8 mouse cellular contexts compared by ENCODE assay signal in genomic region chr5:138756311-138757085, GRCm38 (mm10). TPM values are rescaled to one million over a fixed set of nuclear protein-coding genes. Genes with fewer than 3 reads are reported as not detected.
DNase-seq lines count a peak whose midpoint lies in the region; ATAC-seq and TF ChIP-seq lines count a peak whose summit lies in the region.

No protein-coding gene starts in this region.

- H3K27ac ChIP-seq in forebrain, embryonic 13.5 days, result peak overlapping the region; percentile 97
- H3K27ac ChIP-seq in heart, postnatal 0 days (ENCODE audit: low read depth), result no peak overlapping the region
- no peak overlapping the region for H3K27ac ChIP-seq in liver, embryonic 14.5 days

- H3K9ac ChIP-seq in forebrain, embryonic 13.5 days, result peak overlapping the region; percentile 90
- H3K9ac ChIP-seq in heart, postnatal 0 days (replicated peaks; ENCODE audit: low read depth, low read length), result 0 out of 2 replicates have a peak overlapping the region, but pooled peaks have one; percentile 40
- no peak overlapping the region for H3K9ac ChIP-seq in liver, embryonic 14.5 days (replicated peaks)

- no peak for TF ChIP-seq CTCF in heart, postnatal 0 days (IDR thresholded peaks at IDR 0.05; ENCODE audit: low read depth)
- TF ChIP-seq CTCF in liver, embryonic 14.5 days (IDR thresholded peaks at IDR 0.05; ENCODE audit: low read depth), result no peak

- peak overlapping the region; percentile 88 for H3K4me2 ChIP-seq in forebrain, embryonic 13.5 days
- peak overlapping the region; percentile 83 for H3K4me2 ChIP-seq in heart, postnatal 0 days (ENCODE audit: low read depth, low read length)
- H3K4me2 ChIP-seq in liver, embryonic 14.5 days (ENCODE audit: low read depth), result peak overlapping the region; percentile 50

- DNase-seq in heart, postnatal 0 days (ENCODE audit: low spot score), result no peak
- DNase-seq in kidney, postnatal 25 days, result peak; percentile 74 to 88
- DNase-seq in liver, embryonic 14.5 days (ENCODE audit: low read depth in 3 of 3, low spot score in 3 of 3), result no peak
- DNase-seq in ovary, adult 18-20 months (ENCODE audit: low spot score), result peak; percentile 48
- no peak for DNase-seq in spleen, adult 12 weeks (ENCODE audit: low spot score)

- WGBS in forebrain, embryonic 13.5 days, result 16% methylated on average over 15 of the region's 15 CpGs
- WGBS in heart, postnatal 0 days, result 42% methylated on average over 15 of the region's 15 CpGs
- 35% methylated on average over 15 of the region's 15 CpGs for WGBS in liver, embryonic 14.5 days (ENCODE audit: insufficient replicate concordance)

- H3K27me3 ChIP-seq in erythroblast, embryonic 14.5 days (ENCODE audit: control insufficient read depth), result peaks cover 44% of the 10 kb centered on the region
- 0 out of 2 replicates have a peak, but pooled peaks cover 8% of the 10 kb centered on the region for H3K27me3 ChIP-seq in forebrain, embryonic 13.5 days
- H3K27me3 ChIP-seq in heart, postnatal 0 days (ENCODE audit: control insufficient read depth, insufficient read depth, low read length), result peaks cover 15% of the 10 kb centered on the region; the same call in 1 of the 2 replicates
- peaks cover 30% of the 10 kb centered on the region for H3K27me3 ChIP-seq in liver, embryonic 14.5 days (ENCODE audit: control insufficient read depth, insufficient read depth, low read length)

- no peaks in the 10 kb centered on the region for H3K9me3 ChIP-seq in erythroblast, embryonic 14.5 days (ENCODE audit: control insufficient read depth, low read length)
- H3K9me3 ChIP-seq in forebrain, embryonic 13.5 days (replicated peaks), result no peaks in the 10 kb centered on the region
- no peaks in the 10 kb centered on the region for H3K9me3 ChIP-seq in heart, postnatal 0 days (replicated peaks; ENCODE audit: control insufficient read depth, low read length)
- no peaks in the 10 kb centered on the region for H3K9me3 ChIP-seq in liver, embryonic 14.5 days (ENCODE audit: control insufficient read depth, low read length)

- no peak for ATAC-seq in erythroblast, adult 5-6 weeks (replicated peaks; ENCODE audit: low FRiP score, poor library complexity, severe bottlenecking)
- ATAC-seq in forebrain, embryonic 13.5 days, result 0 out of 2 replicates have a peak, but pooled peaks have one; percentile 0
- ATAC-seq in heart, postnatal 0 days (ENCODE audit: insufficient read depth, low read depth), result no peak
- 0 out of 2 replicates have a peak, but pooled peaks have one; percentile 19 for ATAC-seq in liver, embryonic 14.5 days (ENCODE audit: insufficient read depth)

- peak overlapping the region; percentile 55 for H3K4me3 ChIP-seq in erythroblast, embryonic 14.5 days (replicated peaks)
- peak overlapping the region; percentile 74 for H3K4me3 ChIP-seq in forebrain, embryonic 13.5 days
- H3K4me3 ChIP-seq in heart, postnatal 0 days (ENCODE audit: low read depth, low read length), result peak overlapping the region; percentile 53
- peak overlapping the region; percentile 49 to 52 for H3K4me3 ChIP-seq in liver, embryonic 14.5 days (ENCODE audit: insufficient read depth in 1 of 2, low read depth in 2 of 2, low read length in 2 of 2)

- no peaks in the 10 kb centered on the region; the same call in 1 of the 2 replicates for H3K36me3 ChIP-seq in erythroblast, embryonic 14.5 days (ENCODE audit: control insufficient read depth)
- H3K36me3 ChIP-seq in forebrain, embryonic 13.5 days (ENCODE audit: poor library complexity, severe bottlenecking), result peaks cover 40% of the 10 kb centered on the region
- 0 out of 2 replicates have a peak, but pooled peaks cover 5% of the 10 kb centered on the region for H3K36me3 ChIP-seq in heart, postnatal 0 days (replicated peaks; ENCODE audit: control insufficient read depth, insufficient read depth, low read length)
- H3K36me3 ChIP-seq in liver, embryonic 14.5 days (replicated peaks; ENCODE audit: control insufficient read depth, insufficient read depth, low read depth), result no peaks in the 10 kb centered on the region

- TF ChIP-seq EP300 in heart, postnatal 0 days (IDR thresholded peaks at IDR 0.05; ENCODE audit: low read depth), result no peak
- no peak for TF ChIP-seq EP300 in liver, embryonic 14.5 days (IDR thresholded peaks at IDR 0.05; ENCODE audit: low read depth)

- H3K4me1 ChIP-seq in erythroblast, embryonic 14.5 days (ENCODE audit: control insufficient read depth), result no peaks in the 10 kb centered on the region
- H3K4me1 ChIP-seq in forebrain, embryonic 13.5 days, result peaks cover 75% of the 10 kb centered on the region
- peaks cover 19% of the 10 kb centered on the region for H3K4me1 ChIP-seq in heart, postnatal 0 days (ENCODE audit: control insufficient read depth, insufficient read depth)
- H3K4me1 ChIP-seq in liver, embryonic 14.5 days (replicated peaks; ENCODE audit: control insufficient read depth in 2 of 2, insufficient read depth in 2 of 2, low read length in 1 of 2), result peaks cover 0 to 7% of the 10 kb centered on the region in 2 experiments; a peak in 1 of 4 replicates

RNA-seq across cellular contexts. Expression of gene Fam20c, which starts 2.2 kb away (rescaled TPM):
- 0.04 and 0.08 TPM in 2 replicates for polyA plus RNA-seq in erythroblast, embryonic 14.5 days (2012)
- total RNA-seq in erythroblast, adult 5-6 weeks (2015; ENCODE audit: low replicate concordance), result 0.19 and 1.5 TPM in 2 replicates
- 0.60 and 3.3 TPM in 2 replicates for total RNA-seq in erythroblast, adult 5-6 weeks (2017; ENCODE audit: low replicate concordance)
- polyA plus RNA-seq in forebrain, embryonic 13.5 days (2015; fragmentation: Nextera tagmentation; extraction: Ambion mirVana), result 22.6 and 22.8 TPM in 2 replicates
- 9.1 and 16.3 TPM in 2 replicates for total RNA-seq in heart, postnatal 0 days (2014; rRNA removed; ENCODE audit: low replicate concordance)
- polyA plus RNA-seq in heart, postnatal 0 days (2015; fragmentation: Nextera tagmentation; extraction: Ambion mirVana), result 4.4 and 4.6 TPM in 2 replicates
- 5.4 and 6.5 TPM in 2 replicates for polyA plus RNA-seq in liver, embryonic 14.5 days (2012; rRNA removed)
- 6.8 and 7.2 TPM in 2 replicates for polyA plus RNA-seq in liver, embryonic 14.5 days (2014; fragmentation: Nextera tagmentation; extraction: Ambion mirVana)

Comparison
In these comparisons a context has a peak if more than half of its experiments do, and no peak if none do; other contexts are left out.
1. ATAC-seq: peak in forebrain, embryonic 13.5 days (single experiment) and liver, embryonic 14.5 days (single experiment); none in erythroblast, adult 5-6 weeks (single experiment) and heart, postnatal 0 days (single experiment).
2. DNase-seq: peak in kidney, postnatal 25 days (2 of 2) and ovary, adult 18-20 months (single experiment); none in heart, postnatal 0 days (single experiment), liver, embryonic 14.5 days (0 of 3) and spleen, adult 12 weeks (single experiment).
3. Peak in every context shown above with its lines, with median percentiles within 50 percentile points of each other: H3K4me3 ChIP-seq and H3K4me2 ChIP-seq.